Mouse (Mus musculus): ENCODE results near the gene Kif14. TPM values are rescaled to one million over a fixed set of nuclear protein-coding genes. Genes with fewer than 3 reads are reported as not detected.

Kif14 gene
- total RNA-seq (2014; fragmentation: Nextera tagmentation) = 53.3 and 56.7 TPM in 2 replicates
- total RNA-seq (2017) = 29.5 and 33.9 TPM in 2 replicates
- 1.4 and 1.9 TPM in 2 replicates for polyA plus RNA-seq (2012)

- no peak for TF ChIP-seq POLR2AphosphoS5 (IDR thresholded peaks at IDR 0.05; ENCODE audit: insufficient replicate concordance, low read depth, low read length)
- TF ChIP-seq GATA2 (IDR thresholded peaks at IDR 0.05; ENCODE audit: borderline replicate concordance, low read depth, low read length) = no peak
- H3K36me3 ChIP-seq (replicated peaks) = peaks cover 37% of the 10 kb centered on the region
- H3K27me3 ChIP-seq (ENCODE audit: insufficient read depth, low read length) = peaks cover 6% of the 10 kb centered on the region
- H3K4me1 ChIP-seq (ENCODE audit: insufficient read depth, low read depth, low read length) = peaks cover 42% of the 10 kb centered on the region
- DNase-seq (ENCODE audit: low spot score) (peak; percentile 98), ATAC-seq (ENCODE audit: extremely low read depth, insufficient number of reproducible peaks, low FRiP score, poor library complexity, severe bottlenecking) (peak; percentile 100)
- peak within 1 kb of the TSS; percentile 81 for H3K4me3 ChIP-seq (ENCODE audit: low read depth, low read length)
- no peaks in the 10 kb centered on the region for H3K9me3 ChIP-seq (replicated peaks)
Observed at GRCm38 (mm10) chr1:136466143-136466811, at the start of gene Kif14. Kif14 (plus strand) TSS chr1:136466343.

DNA sequence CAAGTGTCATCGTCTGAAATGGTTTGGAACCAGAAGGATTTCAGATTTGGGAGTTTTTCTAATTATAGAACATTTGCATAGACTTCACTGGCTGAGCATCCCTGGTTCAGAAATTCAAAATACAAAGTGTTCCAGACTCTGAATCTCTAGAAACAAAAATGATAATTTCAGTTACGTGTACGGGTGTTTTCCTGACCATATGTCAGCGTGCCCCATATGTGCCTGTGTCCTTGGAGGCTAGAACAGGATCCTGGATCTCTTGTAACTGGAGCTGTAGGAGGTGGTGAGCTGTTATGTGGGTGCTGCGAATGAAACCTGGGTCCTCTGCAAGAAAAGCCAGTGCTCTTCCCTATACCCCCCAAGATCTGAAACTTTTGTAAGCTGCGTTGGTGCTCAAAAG, 47.8 kb upstream of the Kif14 start:
- TF ChIP-seq CTCF (IDR thresholded peaks at IDR 0.05; ENCODE audit: low read depth, low read length) = no peak
- no peak for TF ChIP-seq GATA2 (IDR thresholded peaks at IDR 0.05; ENCODE audit: borderline replicate concordance, low read depth, low read length)
- TF ChIP-seq TAL1 (conservative IDR thresholded peaks at IDR 0.05; ENCODE audit: low read depth, low read length) = no peak
- TF ChIP-seq GATA1 (IDR thresholded peaks at IDR 0.05; ENCODE audit: borderline replicate concordance, low read length) = no peak
- no peak for TF ChIP-seq POLR2AphosphoS5 (IDR thresholded peaks at IDR 0.05; ENCODE audit: insufficient replicate concordance, low read depth, low read length)
- Histone ChIP-seq H3K4me1 (ENCODE audit: insufficient read depth, low read depth, low read length) (peaks cover 9% of the 10 kb centered on the region), H3K27me3 (ENCODE audit: insufficient read depth, low read length) (no peaks in the 10 kb centered on the region), H3K4me3 (ENCODE audit: low read depth, low read length) (no peak overlapping the region), H3K9me3 (replicated peaks) (no peaks in the 10 kb centered on the region), H3K36me3 (replicated peaks) (peaks cover 32% of the 10 kb centered on the region)
- ATAC-seq (ENCODE audit: extremely low read depth, insufficient number of reproducible peaks, low FRiP score, poor library complexity, severe bottlenecking) (no peak), DNase-seq (ENCODE audit: low spot score) (no peak)

DNA sequence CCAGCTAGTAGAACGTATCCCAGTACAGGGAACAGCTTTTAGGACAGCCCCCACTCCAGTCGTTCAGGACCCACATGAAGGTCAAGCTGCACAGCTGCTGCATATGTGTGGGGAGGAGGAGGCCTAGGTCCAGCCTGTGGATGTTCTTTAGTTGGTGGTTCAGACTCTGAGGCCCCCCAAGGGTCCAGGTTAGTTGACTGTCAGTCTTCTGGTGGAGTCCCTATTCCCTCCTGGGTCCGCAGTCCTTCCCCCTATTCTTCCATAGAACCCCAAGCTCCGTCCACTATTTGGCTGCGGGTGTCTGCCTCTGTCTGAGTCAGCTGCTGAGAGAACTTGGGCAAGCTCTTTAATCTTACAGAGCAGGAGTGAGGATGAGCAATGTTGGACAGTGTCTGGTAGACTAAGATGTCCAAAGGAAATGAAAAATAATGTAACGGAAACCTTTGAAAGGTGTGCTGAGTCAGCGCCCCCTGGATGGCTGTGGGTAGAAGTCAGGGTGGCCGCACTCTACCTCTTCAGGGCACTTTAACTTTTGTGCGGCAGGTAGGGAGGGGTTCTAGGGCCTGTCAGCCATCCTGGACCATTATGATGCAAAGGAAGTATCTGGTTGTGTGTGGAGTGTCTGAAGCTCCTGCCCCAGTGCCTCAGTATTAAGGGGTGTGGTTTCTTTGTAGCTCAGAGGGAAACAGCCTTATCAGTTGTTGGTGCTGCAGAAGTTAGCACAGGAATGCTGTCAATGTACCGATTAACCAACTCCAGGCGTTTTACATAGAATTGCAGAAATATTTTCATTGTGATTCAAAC, 38.8 kb upstream of the Kif14 start:
- peak; percentile 57 for ATAC-seq (ENCODE audit: extremely low read depth, insufficient number of reproducible peaks, low FRiP score, poor library complexity, severe bottlenecking)
- Histone ChIP-seq H3K36me3 (replicated peaks) (peaks cover 30% of the 10 kb centered on the region), H3K4me1 (ENCODE audit: insufficient read depth, low read depth, low read length) (peaks cover 40% of the 10 kb centered on the region), H3K27me3 (ENCODE audit: insufficient read depth, low read length) (no peaks in the 10 kb centered on the region), H3K4me3 (ENCODE audit: low read depth, low read length) (peak overlapping the region; percentile 50; the same call in 1 of the 2 replicates), H3K9me3 (replicated peaks) (no peaks in the 10 kb centered on the region)
- TF ChIP-seq GATA2 (IDR thresholded peaks at IDR 0.05; ENCODE audit: borderline replicate concordance, low read depth, low read length) = no peak
- no peak for TF ChIP-seq CTCF (IDR thresholded peaks at IDR 0.05; ENCODE audit: low read depth, low read length)
- TF ChIP-seq TAL1 (conservative IDR thresholded peaks at IDR 0.05; ENCODE audit: low read depth, low read length) = no peak
- TF ChIP-seq GATA1 (IDR thresholded peaks at IDR 0.05; ENCODE audit: borderline replicate concordance, low read length) = no peak
- no peak for TF ChIP-seq POLR2AphosphoS5 (IDR thresholded peaks at IDR 0.05; ENCODE audit: insufficient replicate concordance, low read depth, low read length)
- peak; percentile 40 for DNase-seq (ENCODE audit: low spot score)

DNA sequence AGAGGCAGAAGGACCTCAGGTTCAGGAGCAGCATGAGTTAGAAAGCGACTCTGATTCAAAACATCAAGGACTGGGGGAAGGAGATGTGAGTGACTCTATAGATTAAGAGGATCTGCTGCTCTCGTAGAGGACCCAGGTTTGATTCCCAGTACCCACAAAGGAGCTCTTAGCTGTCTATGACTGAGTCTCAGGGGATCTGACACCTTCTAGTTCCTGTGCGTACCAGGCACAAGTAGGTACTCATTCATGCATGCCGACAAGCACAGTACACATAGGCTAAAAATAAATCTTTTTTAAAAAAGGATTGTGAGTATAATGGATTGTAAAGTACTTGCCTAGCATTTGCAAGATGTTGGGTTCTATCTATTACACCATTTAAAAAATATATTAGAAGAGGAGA, 37.2 kb upstream of the Kif14 start:
- no peaks in the 10 kb centered on the region for H3K27me3 ChIP-seq (ENCODE audit: insufficient read depth, low read length)
- no peak overlapping the region for H3K4me3 ChIP-seq (ENCODE audit: low read depth, low read length)
- TF ChIP-seq POLR2AphosphoS5 (IDR thresholded peaks at IDR 0.05; ENCODE audit: insufficient replicate concordance, low read depth, low read length) (no peak), TAL1 (conservative IDR thresholded peaks at IDR 0.05; ENCODE audit: low read depth, low read length) (no peak), GATA1 (IDR thresholded peaks at IDR 0.05; ENCODE audit: borderline replicate concordance, low read length) (no peak), CTCF (IDR thresholded peaks at IDR 0.05; ENCODE audit: low read depth, low read length) (no peak), GATA2 (IDR thresholded peaks at IDR 0.05; ENCODE audit: borderline replicate concordance, low read depth, low read length) (no peak)
- ATAC-seq (ENCODE audit: extremely low read depth, insufficient number of reproducible peaks, low FRiP score, poor library complexity, severe bottlenecking) (no peak), DNase-seq (ENCODE audit: low spot score) (no peak)
- peaks cover 32% of the 10 kb centered on the region for H3K36me3 ChIP-seq (replicated peaks)
- H3K4me1 ChIP-seq (ENCODE audit: insufficient read depth, low read depth, low read length) = peaks cover 40% of the 10 kb centered on the region
- no peaks in the 10 kb centered on the region for H3K9me3 ChIP-seq (replicated peaks)

DNA sequence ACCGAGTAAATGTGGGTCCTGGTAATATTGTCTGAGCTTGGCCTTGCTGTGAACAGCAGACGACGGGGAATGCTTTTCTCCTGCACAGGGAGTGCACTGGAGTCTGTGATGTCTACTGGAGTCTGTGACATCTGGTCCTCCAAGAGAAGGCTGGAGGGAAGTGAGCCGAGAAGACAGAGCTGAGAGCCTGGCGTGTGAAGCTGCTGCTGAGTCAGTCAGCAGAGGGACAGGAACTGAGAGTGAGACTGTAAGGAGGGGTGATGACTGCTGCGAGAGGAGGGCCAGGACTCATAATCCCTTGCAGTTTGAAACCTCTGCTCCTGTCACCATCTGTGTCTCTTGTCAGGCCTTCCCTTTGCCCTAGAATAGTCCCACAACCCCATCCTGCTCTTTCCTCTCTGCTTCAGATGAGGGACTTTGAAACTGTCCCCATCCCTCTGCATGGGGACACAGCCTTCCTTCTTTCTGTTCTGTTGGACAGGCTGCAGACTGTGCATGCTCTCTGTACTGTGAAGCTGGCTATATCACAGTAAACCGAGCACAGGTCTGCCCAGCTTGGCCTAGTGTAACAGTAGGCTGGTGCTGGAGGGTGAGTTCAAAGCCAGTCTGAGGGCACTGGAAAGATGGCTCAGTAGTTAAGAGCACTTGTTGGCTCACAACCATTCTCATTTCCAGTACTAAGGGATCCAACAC, 35.9 kb upstream of the Kif14 start:
- H3K9me3 ChIP-seq (replicated peaks) = no peaks in the 10 kb centered on the region
- no peaks in the 10 kb centered on the region for H3K27me3 ChIP-seq (ENCODE audit: insufficient read depth, low read length)
- no peak for TF ChIP-seq GATA1 (IDR thresholded peaks at IDR 0.05; ENCODE audit: borderline replicate concordance, low read length)
- TF ChIP-seq TAL1 (conservative IDR thresholded peaks at IDR 0.05; ENCODE audit: low read depth, low read length) = no peak
- TF ChIP-seq POLR2AphosphoS5 (IDR thresholded peaks at IDR 0.05; ENCODE audit: insufficient replicate concordance, low read depth, low read length) = no peak
- TF ChIP-seq GATA2 (IDR thresholded peaks at IDR 0.05; ENCODE audit: borderline replicate concordance, low read depth, low read length) = no peak
- no peak for TF ChIP-seq CTCF (IDR thresholded peaks at IDR 0.05; ENCODE audit: low read depth, low read length)
- peaks cover 40% of the 10 kb centered on the region for H3K4me1 ChIP-seq (ENCODE audit: insufficient read depth, low read depth, low read length)
- DNase-seq (ENCODE audit: low spot score) (peak; percentile 28), ATAC-seq (ENCODE audit: extremely low read depth, insufficient number of reproducible peaks, low FRiP score, poor library complexity, severe bottlenecking) (peak; percentile 58)
- H3K36me3 ChIP-seq (replicated peaks) = peaks cover 31% of the 10 kb centered on the region
- H3K4me3 ChIP-seq (ENCODE audit: low read depth, low read length) = no peak overlapping the region

- Histone ChIP-seq H3K36me3 (replicated peaks) (peaks cover 9% of the 10 kb centered on the region), H3K4me3 (ENCODE audit: low read depth, low read length) (no peak overlapping the region), H3K9me3 (replicated peaks) (no peaks in the 10 kb centered on the region), H3K27me3 (ENCODE audit: insufficient read depth, low read length) (peaks cover 3% of the 10 kb centered on the region; the same call in 1 of the 2 replicates), H3K4me1 (ENCODE audit: insufficient read depth, low read depth, low read length) (peaks cover 12% of the 10 kb centered on the region)
- no peak for ATAC-seq (ENCODE audit: extremely low read depth, insufficient number of reproducible peaks, low FRiP score, poor library complexity, severe bottlenecking)
- no peak for TF ChIP-seq GATA1 (IDR thresholded peaks at IDR 0.05; ENCODE audit: borderline replicate concordance, low read length)
- no peak for TF ChIP-seq TAL1 (conservative IDR thresholded peaks at IDR 0.05; ENCODE audit: low read depth, low read length)
- no peak for TF ChIP-seq CTCF (IDR thresholded peaks at IDR 0.05; ENCODE audit: low read depth, low read length)
- TF ChIP-seq POLR2AphosphoS5 (IDR thresholded peaks at IDR 0.05; ENCODE audit: insufficient replicate concordance, low read depth, low read length) = no peak
- no peak for TF ChIP-seq GATA2 (IDR thresholded peaks at IDR 0.05; ENCODE audit: borderline replicate concordance, low read depth, low read length)
- no peak for DNase-seq (ENCODE audit: low spot score)
Observed at GRCm38 (mm10) chr1:136440741-136441140, 25.4 kb upstream of the Kif14 start.

All from G1E (cell line).